Mouse (Mus musculus) neural tube, embryonic 12.5 days (tissue): ENCODE measurements around the gene Gm7137. TPM values are rescaled to one million over a fixed set of nuclear protein-coding genes. Genes with fewer than 3 reads are reported as not detected.
"Not testable (repeated sequence)": the region's sequence is repeated elsewhere in the genome, so short reads cannot be mapped to it uniquely, and the experiment has no call there.

Experiments used
- ATAC-seq: fragments of 200-750 bp; cut with Nextera tagmentation; 2 replicates; pipeline ENCODE4 v1.8.0; 2017; ENCODE audit warnings: low read depth, mild to moderate bottlenecking, moderate TSS enrichment, moderate library complexity; ENCODE audit not compliant: low FRiP score
- H3K27ac ChIP-seq: fragments of 300-500 bp; sonication (generic); 2 replicates; pipeline ENCODE4 v1.5.1; 2016
- H3K27me3 ChIP-seq: fragments of 300-500 bp; sonication (generic); replicated peaks from 2 replicates; pipeline ENCODE4 v1.6.1; 2016; ENCODE audit warnings: mild to moderate bottlenecking
- H3K36me3 ChIP-seq: fragments of 300-500 bp; sonication (generic); 2 replicates; pipeline ENCODE4 v1.6.1; 2016; ENCODE audit warnings: mild to moderate bottlenecking
- H3K4me1 ChIP-seq: fragments of 300-500 bp; sonication (generic); 2 replicates; pipeline ENCODE4 v1.6.1; 2016
- H3K4me2 ChIP-seq: fragments of 300-500 bp; sonication (generic); replicated peaks from 2 replicates; pipeline ENCODE4 v1.6.1; 2016; ENCODE audit warnings: mild to moderate bottlenecking
- H3K4me3 ChIP-seq: fragments of 300-500 bp; sonication (generic); 2 replicates; pipeline ENCODE4 v1.5.1; 2016
- H3K9ac ChIP-seq: fragments of 300-500 bp; sonication (generic); 2 replicates; pipeline ENCODE4 v1.6.1; 2016; ENCODE audit warnings: mild to moderate bottlenecking
- H3K9me3 ChIP-seq: fragments of 300-500 bp; sonication (generic); 2 replicates; pipeline ENCODE4 v1.6.1; 2016; ENCODE audit warnings: mild to moderate bottlenecking
- WGBS: fragments of 180-500 bp; shearing (Covaris S2); methylation state at CpG from one replicate; pipeline ENCODE4 v1.1.7; 2016; 5-methylcytosine and 5-hydroxymethylcytosine counted together
- polyA plus RNA-seq: library from polyadenylated mRNA; unstranded; fragments of >200 nt; fragmentation: Nextera tagmentation; extraction: Ambion mirVana; gene quantifications from 2 replicates; pipeline ENCODE4 v1.2.1, GENCODE M21; 2016

Gene Gm7137
- polyA plus RNA-seq, 1 experiment from 2014 or later = not detected

DNA sequence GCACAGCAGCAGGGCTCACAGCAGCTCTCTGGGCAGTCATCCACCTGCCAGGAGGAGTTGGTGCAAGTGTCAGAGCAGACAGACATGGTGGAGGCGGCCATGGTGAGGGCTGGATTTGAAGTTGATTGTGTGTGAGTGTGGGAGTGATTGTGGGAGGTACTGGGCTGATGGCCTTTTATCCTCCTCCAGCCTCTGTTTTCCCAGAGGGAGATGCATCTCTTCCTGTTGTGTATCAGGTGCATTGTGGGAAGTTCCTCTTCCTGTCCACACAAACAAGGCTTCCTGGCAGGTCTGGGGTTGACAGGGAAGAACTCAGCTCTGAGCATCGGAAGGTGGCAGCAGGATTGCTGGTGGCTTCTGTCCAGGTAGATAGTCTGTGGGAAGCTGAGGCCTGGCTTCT is 7.0 kb upstream of the Gm7137 start, which contains the start of gene Gm9639:
Gene Gm9639, minus strand, starts transcription at position 101 of the 400 bp plus-strand sequence.
- Histone ChIP-seq H3K4me2 (no peak within 1 kb of the TSS), H3K4me3 (no peak within 1 kb of the TSS), H3K4me1 (peaks cover 15% of the 10 kb centered on the region), H3K27me3 (no peaks in the 10 kb centered on the region), H3K36me3 (no peaks in the 10 kb centered on the region), H3K9ac (no peak within 1 kb of the TSS), H3K27ac (no peak within 1 kb of the TSS), H3K9me3 (no peaks in the 10 kb centered on the region)
- WGBS = 56% methylated on average over 2 of the region's 2 CpGs
- ATAC-seq = no peak

DNA sequence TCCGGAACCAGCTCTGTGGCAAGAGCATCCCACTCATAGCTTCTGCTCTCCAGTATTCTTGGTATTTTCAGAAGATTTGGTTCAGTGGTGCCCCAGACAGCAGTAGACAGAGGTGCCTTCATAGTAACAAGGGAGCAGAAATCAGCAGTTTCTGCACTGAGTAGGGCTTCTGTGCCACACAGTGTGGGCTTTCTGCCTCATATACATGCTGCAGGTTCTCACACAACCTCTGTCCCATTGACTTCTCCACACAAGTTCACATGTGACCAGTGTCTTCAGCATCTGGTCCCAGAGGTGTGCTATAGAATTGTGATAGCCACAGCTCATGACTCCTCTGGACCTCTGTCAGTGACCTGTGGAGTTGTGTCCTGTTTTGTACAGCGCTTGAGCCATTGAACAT is 621 bp upstream of the Gm7137 start:
- no peaks in the 10 kb centered on the region for H3K27me3 ChIP-seq
- H3K4me3 ChIP-seq = no peak overlapping the region
- H3K9me3 ChIP-seq = no peaks in the 10 kb centered on the region
- no peak overlapping the region for H3K9ac ChIP-seq
- 76% methylated on average over 2 of the region's 2 CpGs for WGBS
- no peaks in the 10 kb centered on the region for H3K36me3 ChIP-seq
- no peak for ATAC-seq
- H3K27ac ChIP-seq = no peak overlapping the region
- H3K4me1 ChIP-seq = no peaks in the 10 kb centered on the region
- H3K4me2 ChIP-seq = no peak overlapping the region

- H3K4me1 ChIP-seq, ATAC-seq, H3K9ac ChIP-seq, H3K27ac ChIP-seq, H3K4me2 ChIP-seq, H3K4me3 ChIP-seq, H3K36me3 ChIP-seq, H3K27me3 ChIP-seq, H3K9me3 ChIP-seq: not testable (repeated sequence)
- 88% methylated on average over 2 of the region's 3 CpGs for WGBS
These were observed 4.6 kb downstream of the Gm7137 start for GRCm38 (mm10) chr10:77783396-77783795.

DNA sequence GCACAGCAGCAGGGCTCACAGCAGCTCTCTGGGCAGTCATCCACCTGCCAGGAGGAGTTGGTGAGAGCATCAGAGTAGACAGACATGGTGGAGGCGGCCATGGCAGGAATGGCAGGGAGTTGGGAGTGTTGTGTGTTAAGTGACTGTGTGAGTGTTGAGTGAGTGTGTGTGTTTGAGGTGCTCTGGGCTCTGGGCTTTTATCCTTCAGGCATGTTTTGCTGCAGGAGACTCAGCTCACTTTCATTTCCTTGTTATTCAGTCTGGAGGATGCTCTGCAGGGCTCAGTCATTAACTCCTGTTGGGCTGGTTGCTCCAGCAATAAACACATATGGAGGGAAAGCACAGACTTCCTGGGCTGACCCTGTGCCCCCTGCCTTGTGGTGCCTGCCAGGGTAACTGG is 5.6 kb downstream of the Gm7137 start, which contains the start of gene Gm3250:
Gene Gm3250, minus strand, starts transcription at position 101 of the 400 bp plus-strand sequence.
- H3K9me3 ChIP-seq, H3K9ac ChIP-seq, H3K4me1 ChIP-seq, H3K4me2 ChIP-seq, H3K27me3 ChIP-seq, ATAC-seq, H3K36me3 ChIP-seq, H3K27ac ChIP-seq, H3K4me3 ChIP-seq: not testable (repeated sequence)
- WGBS = 50% methylated on average over 1 of the region's 1 CpGs

GRCm38 (mm10) chr10:77776844-77777243 is 11.2 kb downstream of the Gm7137 start, which contains the start of gene Gm7138:
Gm7138 (minus strand) TSS chr10:77776944.
- not testable (repeated sequence) for ATAC-seq, H3K4me1 ChIP-seq, H3K4me3 ChIP-seq, H3K36me3 ChIP-seq, H3K27ac ChIP-seq, H3K27me3 ChIP-seq, H3K4me2 ChIP-seq, H3K9me3 ChIP-seq, H3K9ac ChIP-seq
- WGBS = 76% methylated on average over 1 of the region's 1 CpGs

DNA sequence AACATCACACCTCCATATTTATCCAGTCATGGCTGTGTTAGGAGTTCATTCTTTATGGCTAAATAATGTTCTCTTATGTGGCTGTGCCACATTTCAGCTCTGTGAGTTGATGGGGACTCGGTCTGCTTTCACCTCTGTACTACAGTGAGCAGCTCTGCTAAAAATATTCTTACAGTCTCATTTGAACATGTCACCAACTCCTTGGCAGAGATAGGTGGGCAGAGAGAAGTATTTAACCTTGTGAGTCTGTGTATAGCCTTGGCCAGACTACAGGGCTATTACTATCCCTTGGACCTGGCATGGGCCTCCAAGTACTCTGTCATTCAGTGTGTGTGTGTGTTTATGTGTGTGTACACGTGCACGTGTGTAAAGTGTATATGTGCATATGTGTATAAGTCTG is 15.9 kb downstream of the Gm7137 start:
- not testable (repeated sequence) for H3K4me1 ChIP-seq, ATAC-seq, H3K4me2 ChIP-seq, H3K36me3 ChIP-seq, H3K27ac ChIP-seq, H3K9ac ChIP-seq, H3K27me3 ChIP-seq, H3K4me3 ChIP-seq, H3K9me3 ChIP-seq
- 87% methylated on average over 3 of the region's 3 CpGs for WGBS

- H3K27ac ChIP-seq, H3K27me3 ChIP-seq, ATAC-seq, H3K9ac ChIP-seq, H3K4me3 ChIP-seq, H3K36me3 ChIP-seq, H3K4me1 ChIP-seq, H3K9me3 ChIP-seq, H3K4me2 ChIP-seq: not testable (repeated sequence)
- WGBS = 38% methylated on average over 1 of the region's 1 CpGs
These were observed 16.8 kb downstream of the Gm7137 start, which contains the start of gene Gm3238 for GRCm38 (mm10) chr10:77771225-77771624. Gm3238 (minus strand) TSS chr10:77771325.

- no peak for ATAC-seq
- 90% methylated on average over 1 of the region's 1 CpGs for WGBS
- H3K27ac ChIP-seq = no peak overlapping the region
- no peaks in the 10 kb centered on the region for H3K4me1 ChIP-seq
- H3K27me3 ChIP-seq = no peaks in the 10 kb centered on the region
- H3K9me3 ChIP-seq = no peaks in the 10 kb centered on the region
- no peak overlapping the region for H3K4me2 ChIP-seq
- H3K9ac ChIP-seq = no peak overlapping the region
- H3K4me3 ChIP-seq = no peak overlapping the region
- H3K36me3 ChIP-seq = no peaks in the 10 kb centered on the region
These were observed 18.3 kb downstream of the Gm7137 start for GRCm38 (mm10) chr10:77769727-77770126.

- not testable (repeated sequence) for H3K4me1 ChIP-seq, H3K36me3 ChIP-seq, H3K9me3 ChIP-seq, H3K27me3 ChIP-seq, H3K27ac ChIP-seq, ATAC-seq, H3K4me2 ChIP-seq, H3K4me3 ChIP-seq, H3K9ac ChIP-seq
- WGBS = 40% methylated on average over 1 of the region's 1 CpGs
These were observed 28.4 kb downstream of the Gm7137 start, which contains the start of gene Gm3233 for GRCm38 (mm10) chr10:77759582-77759981. Gm3233 (minus strand) TSS chr10:77759682.

GRCm38 (mm10) chr10:77753448-77753847 is 34.6 kb downstream of the Gm7137 start:
- ATAC-seq = no peak
- Histone ChIP-seq H3K9me3 (no peaks in the 10 kb centered on the region), H3K4me3 (no peak overlapping the region), H3K4me1 (peaks cover 7% of the 10 kb centered on the region; the same call in 1 of the 2 replicates), H3K27me3 (no peaks in the 10 kb centered on the region), H3K9ac (no peak overlapping the region), H3K27ac (no peak overlapping the region), H3K36me3 (no peaks in the 10 kb centered on the region), H3K4me2 (no peak overlapping the region)

DNA sequence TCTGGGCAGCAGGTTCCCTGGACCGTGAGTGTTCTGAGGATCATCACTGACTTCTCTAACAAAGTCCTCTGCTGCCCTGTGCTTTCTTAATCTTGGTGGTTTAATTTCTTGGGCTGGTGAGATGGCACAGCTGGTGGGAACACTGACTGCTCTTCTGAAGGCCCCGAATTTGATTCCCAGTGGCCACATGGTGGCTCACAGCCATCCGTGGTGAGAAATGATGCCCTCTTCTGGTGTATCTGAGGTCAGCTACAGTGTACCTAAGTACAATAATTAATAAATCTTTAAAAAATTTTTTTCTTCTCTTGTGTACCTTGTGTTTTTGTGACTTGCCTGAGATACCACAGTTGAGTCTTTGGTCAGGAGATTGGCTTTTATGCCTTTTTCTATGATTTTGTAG is 35.7 kb downstream of the Gm7137 start:
- H3K4me3 ChIP-seq, H3K4me2 ChIP-seq, H3K27me3 ChIP-seq, H3K36me3 ChIP-seq, H3K9ac ChIP-seq, ATAC-seq, H3K27ac ChIP-seq, H3K9me3 ChIP-seq, H3K4me1 ChIP-seq: not testable (repeated sequence)
- WGBS = 70% methylated on average over 3 of the region's 3 CpGs

DNA sequence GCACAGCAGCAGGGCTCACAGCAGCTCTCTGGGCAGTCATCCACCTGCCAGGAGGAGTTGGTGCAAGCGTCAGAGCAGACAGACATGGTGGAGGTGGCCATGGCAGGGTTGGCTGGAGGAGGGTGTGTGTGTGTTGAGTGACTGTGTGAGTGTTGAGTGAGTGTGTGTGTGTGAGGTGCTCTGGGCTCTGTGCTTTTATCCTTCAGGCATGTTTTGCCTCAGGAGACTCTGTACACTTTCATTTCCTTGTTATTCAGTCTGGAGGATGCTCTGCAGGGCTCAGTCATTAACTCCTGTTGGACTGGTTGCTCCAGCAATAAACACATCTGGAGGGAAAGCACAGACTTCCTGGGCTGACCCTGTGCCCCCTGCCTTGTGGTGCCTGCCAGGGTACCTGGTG is 36.7 kb downstream of the Gm7137 start, which contains the start of gene Gm9736:
Gene Gm9736, minus strand, starts transcription at position 101 of the 400 bp plus-strand sequence.
- H3K27me3 ChIP-seq, H3K4me3 ChIP-seq, H3K36me3 ChIP-seq, H3K4me1 ChIP-seq, H3K9me3 ChIP-seq, H3K4me2 ChIP-seq, H3K27ac ChIP-seq, ATAC-seq, H3K9ac ChIP-seq: not testable (repeated sequence)
- WGBS = 77% methylated on average over 1 of the region's 1 CpGs

DNA sequence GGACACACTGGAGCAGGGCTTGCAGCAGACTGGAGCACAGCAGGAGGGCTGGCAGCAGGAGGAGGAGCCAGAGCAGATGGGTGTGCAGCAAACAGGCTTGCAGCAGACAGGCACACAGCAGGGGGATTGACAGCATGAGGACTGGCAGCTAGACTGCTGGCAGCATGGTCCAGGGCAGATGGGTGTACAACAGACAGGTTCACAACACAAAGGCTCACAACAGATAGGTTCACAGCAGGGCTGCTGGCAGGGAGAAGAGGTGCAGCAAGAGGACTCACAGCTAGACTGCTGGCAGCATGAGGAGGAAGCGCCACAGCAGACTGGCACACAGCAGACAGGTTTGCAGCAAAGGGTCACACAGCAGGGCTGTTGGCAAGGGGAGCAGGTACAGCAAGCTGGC is 37.3 kb downstream of the Gm7137 start:
- H3K9me3 ChIP-seq = not testable (repeated sequence)
- WGBS = 93% methylated on average over 1 of the region's 1 CpGs

More for the DNA sequence above, 37.3 kb downstream of the Gm7137 start:
- not testable (repeated sequence) for H3K27ac ChIP-seq, H3K36me3 ChIP-seq, H3K4me3 ChIP-seq, H3K27me3 ChIP-seq, H3K4me1 ChIP-seq, ATAC-seq, H3K4me2 ChIP-seq, H3K9ac ChIP-seq
